Mouse (Mus musculus): Measurements from ENCODE around the gene Kalrn. TPM values are rescaled to one million over a fixed set of nuclear protein-coding genes. Genes with fewer than 3 reads are reported as not detected.

The Kalrn gene
- polyA plus RNA-seq, 1 experiment from 2014 or later: 25.5 TPM

GRCm38 (mm10) chr16:34573856-34574491 lies 642 bp upstream of the Kalrn start:
- peak overlapping the region; percentile 94 for H3K4me3 ChIP-seq
- no peaks in the 10 kb centered on the region; the same call in 1 of the 2 replicates for H3K36me3 ChIP-seq
- H3K9ac ChIP-seq: peak overlapping the region; percentile 96
- WGBS: under 1% methylated on average over 39 of the region's 42 CpGs
- H3K9me3 ChIP-seq: no peaks in the 10 kb centered on the region
- no peaks in the 10 kb centered on the region for H3K27me3 ChIP-seq (replicated peaks)
- peaks cover 25% of the 10 kb centered on the region for H3K4me1 ChIP-seq
- peak overlapping the region; percentile 80 for H3K4me2 ChIP-seq (replicated peaks)
- peak overlapping the region; percentile 96 for H3K27ac ChIP-seq
- ATAC-seq (ENCODE audit: low FRiP score, low read depth): peak; percentile 81

- peaks cover 25% of the 10 kb centered on the region for H3K4me1 ChIP-seq
- peaks cover 4% of the 10 kb centered on the region; the same call in 1 of the 2 replicates for H3K36me3 ChIP-seq
- peak overlapping the region; percentile 94 for H3K4me3 ChIP-seq
- under 1% methylated on average over 61 of the region's 61 CpGs for WGBS
- no peaks in the 10 kb centered on the region for H3K9me3 ChIP-seq
- peak overlapping the region; percentile 96 for H3K27ac ChIP-seq
- ATAC-seq (ENCODE audit: low FRiP score, low read depth): peak; percentile 15
- H3K9ac ChIP-seq: peak overlapping the region; percentile 96
- no peaks in the 10 kb centered on the region for H3K27me3 ChIP-seq (replicated peaks)
- H3K4me2 ChIP-seq (replicated peaks): peak overlapping the region; percentile 80
Observed at GRCm38 (mm10) chr16:34572406-34573150, 754 bp downstream of the Kalrn start.

- peak overlapping the region; percentile 80 for H3K4me2 ChIP-seq (replicated peaks)
- under 1% methylated on average over 10 of the region's 10 CpGs for WGBS
- H3K9ac ChIP-seq: peak overlapping the region; percentile 96
- peaks cover 4% of the 10 kb centered on the region; the same call in 1 of the 2 replicates for H3K36me3 ChIP-seq
- 0 out of 2 replicates have a peak, but pooled peaks have one; percentile 26 for ATAC-seq (ENCODE audit: low FRiP score, low read depth)
- H3K27ac ChIP-seq: no peak overlapping the region
- no peaks in the 10 kb centered on the region for H3K27me3 ChIP-seq (replicated peaks)
- no peaks in the 10 kb centered on the region for H3K9me3 ChIP-seq
- H3K4me1 ChIP-seq: peaks cover 25% of the 10 kb centered on the region
- H3K4me3 ChIP-seq: peak overlapping the region; percentile 94
Observed at GRCm38 (mm10) chr16:34571931-34572405, 1.4 kb downstream of the Kalrn start.

GRCm38 (mm10) chr16:34569897-34570296 lies 3.4 kb downstream of the Kalrn start:
- Histone ChIP-seq H3K27me3 (replicated peaks) (no peaks in the 10 kb centered on the region), H3K4me1 (peaks cover 33% of the 10 kb centered on the region), H3K9ac (no peak overlapping the region), H3K27ac (no peak overlapping the region), H3K9me3 (no peaks in the 10 kb centered on the region), H3K4me3 (no peak overlapping the region), H3K36me3 (peaks cover 4% of the 10 kb centered on the region; the same call in 1 of the 2 replicates), H3K4me2 (replicated peaks) (no peak overlapping the region)
- ATAC-seq (ENCODE audit: low FRiP score, low read depth): no peak
- WGBS: 56% methylated on average over 2 of the region's 2 CpGs

- Histone ChIP-seq H3K9me3 (no peaks in the 10 kb centered on the region), H3K9ac (no peak overlapping the region), H3K4me1 (peaks cover 35% of the 10 kb centered on the region), H3K36me3 (peaks cover 4% of the 10 kb centered on the region; the same call in 1 of the 2 replicates), H3K27ac (no peak overlapping the region), H3K27me3 (replicated peaks) (no peaks in the 10 kb centered on the region), H3K4me3 (no peak overlapping the region), H3K4me2 (replicated peaks) (no peak overlapping the region)
- WGBS: 80% methylated on average over 6 of the region's 6 CpGs
- no peak for ATAC-seq (ENCODE audit: low FRiP score, low read depth)
Observed at GRCm38 (mm10) chr16:34568831-34569230, 4.5 kb downstream of the Kalrn start.

- H3K27me3 ChIP-seq (replicated peaks): no peaks in the 10 kb centered on the region
- no peak overlapping the region for H3K4me2 ChIP-seq (replicated peaks)
- H3K36me3 ChIP-seq: peaks cover 4% of the 10 kb centered on the region; the same call in 1 of the 2 replicates
- no peak overlapping the region for H3K27ac ChIP-seq
- ATAC-seq (ENCODE audit: low FRiP score, low read depth): no peak
- no peak overlapping the region for H3K4me3 ChIP-seq
- H3K9me3 ChIP-seq: no peaks in the 10 kb centered on the region
- WGBS: 85% methylated on average over 11 of the region's 11 CpGs
- peaks cover 51% of the 10 kb centered on the region for H3K4me1 ChIP-seq
- no peak overlapping the region for H3K9ac ChIP-seq
Observed at GRCm38 (mm10) chr16:34563593-34564280, 9.6 kb downstream of the Kalrn start.

GRCm38 (mm10) chr16:34561734-34562135 lies 11.6 kb downstream of the Kalrn start:
- Histone ChIP-seq H3K4me3 (no peak overlapping the region), H3K9ac (no peak overlapping the region), H3K36me3 (no peaks in the 10 kb centered on the region), H3K27ac (no peak overlapping the region), H3K4me2 (replicated peaks) (peak overlapping the region; percentile 31; the same call in 1 of the 2 replicates), H3K4me1 (peaks cover 62% of the 10 kb centered on the region), H3K9me3 (no peaks in the 10 kb centered on the region), H3K27me3 (replicated peaks) (no peaks in the 10 kb centered on the region)
- 17% methylated on average over 5 of the region's 5 CpGs for WGBS
- peak; percentile 89 for ATAC-seq (ENCODE audit: low FRiP score, low read depth)

- Histone ChIP-seq H3K9me3 (no peaks in the 10 kb centered on the region), H3K9ac (no peak overlapping the region), H3K27me3 (replicated peaks) (no peaks in the 10 kb centered on the region), H3K4me3 (no peak overlapping the region), H3K36me3 (no peaks in the 10 kb centered on the region), H3K4me1 (peaks cover 62% of the 10 kb centered on the region), H3K4me2 (replicated peaks) (no peak overlapping the region; the same call in 1 of the 2 replicates), H3K27ac (no peak overlapping the region)
- ATAC-seq (ENCODE audit: low FRiP score, low read depth): no peak
- WGBS: 68% methylated on average over 5 of the region's 5 CpGs
Observed at GRCm38 (mm10) chr16:34560814-34561213, 12.5 kb downstream of the Kalrn start.

- no peak overlapping the region for H3K27ac ChIP-seq
- no peak overlapping the region for H3K4me2 ChIP-seq (replicated peaks)
- no peak overlapping the region for H3K4me3 ChIP-seq
- 81% methylated on average over 2 of the region's 2 CpGs for WGBS
- no peak for ATAC-seq (ENCODE audit: low FRiP score, low read depth)
- no peak overlapping the region for H3K9ac ChIP-seq
- H3K4me1 ChIP-seq: peaks cover 58% of the 10 kb centered on the region
- H3K9me3 ChIP-seq: no peaks in the 10 kb centered on the region
- H3K36me3 ChIP-seq: no peaks in the 10 kb centered on the region
- no peaks in the 10 kb centered on the region for H3K27me3 ChIP-seq (replicated peaks)
Observed at GRCm38 (mm10) chr16:34560411-34560810, 12.9 kb downstream of the Kalrn start.

GRCm38 (mm10) chr16:34557891-34558290 lies 15.4 kb downstream of the Kalrn start:
- H3K27ac ChIP-seq: no peak overlapping the region
- H3K4me3 ChIP-seq: no peak overlapping the region
- H3K4me1 ChIP-seq: peaks cover 48% of the 10 kb centered on the region
- WGBS: 49% methylated on average over 6 of the region's 6 CpGs
- no peak overlapping the region for H3K4me2 ChIP-seq (replicated peaks)
- H3K36me3 ChIP-seq: no peaks in the 10 kb centered on the region
- ATAC-seq (ENCODE audit: low FRiP score, low read depth): no peak
- no peaks in the 10 kb centered on the region for H3K9me3 ChIP-seq
- H3K9ac ChIP-seq: no peak overlapping the region
- no peaks in the 10 kb centered on the region for H3K27me3 ChIP-seq (replicated peaks)

GRCm38 (mm10) chr16:34552731-34553130 lies 20.6 kb downstream of the Kalrn start:
- ATAC-seq (ENCODE audit: low FRiP score, low read depth): no peak
- no peak overlapping the region for H3K4me2 ChIP-seq (replicated peaks)
- WGBS: 93% methylated on average over 1 of the region's 1 CpGs
- H3K9ac ChIP-seq: no peak overlapping the region
- H3K27ac ChIP-seq: no peak overlapping the region
- peaks cover 26% of the 10 kb centered on the region for H3K4me1 ChIP-seq
- no peaks in the 10 kb centered on the region for H3K27me3 ChIP-seq (replicated peaks)
- H3K9me3 ChIP-seq: no peaks in the 10 kb centered on the region
- no peak overlapping the region for H3K4me3 ChIP-seq
- H3K36me3 ChIP-seq: no peaks in the 10 kb centered on the region

GRCm38 (mm10) chr16:34549470-34549999 lies 23.8 kb downstream of the Kalrn start:
- no peaks in the 10 kb centered on the region for H3K27me3 ChIP-seq (replicated peaks)
- H3K27ac ChIP-seq: no peak overlapping the region
- H3K4me3 ChIP-seq: no peak overlapping the region
- H3K9ac ChIP-seq: no peak overlapping the region
- WGBS: 85% methylated on average over 5 of the region's 5 CpGs
- H3K4me2 ChIP-seq (replicated peaks): no peak overlapping the region
- peaks cover 35% of the 10 kb centered on the region for H3K4me1 ChIP-seq
- no peaks in the 10 kb centered on the region for H3K9me3 ChIP-seq
- no peak for ATAC-seq (ENCODE audit: low FRiP score, low read depth)
- no peaks in the 10 kb centered on the region for H3K36me3 ChIP-seq

Measured in neural tube, embryonic 12.5 days (tissue).